Mouse (Mus musculus) kidney, postnatal 25 days (tissue): Measurements from ENCODE around the gene Kcnq2.
A peak's percentile ranks its signal among the peaks of the same experiment; 100 is the strongest.

Source experiments
- DNase-seq, 2 experiments: peaks; one replicate each; pipeline ENCODE4 v3.0.0; 2021; ENCODE audit warnings: mixed read lengths in 2 of 2

The Kcnq2 gene

GRCm38 (mm10) chr2:181134591-181135445 lies at the start of gene Kcnq2:
Gene Kcnq2 (minus strand): TSS chr2:181135300.
- no peak for DNase-seq

- no peak for DNase-seq
These were observed 45.8 kb upstream of the Kcnq2 start for GRCm38 (mm10) chr2:181180898-181181297.

- no peak for DNase-seq
These were observed 43.4 kb upstream of the Kcnq2 start for GRCm38 (mm10) chr2:181178471-181178870.

- DNase-seq, result no peak
These were observed 42.9 kb upstream of the Kcnq2 start for GRCm38 (mm10) chr2:181178015-181178414.

- DNase-seq, result no peak
These were observed 39.5 kb upstream of the Kcnq2 start for GRCm38 (mm10) chr2:181174646-181175045.

GRCm38 (mm10) chr2:181166469-181166868 lies 31.4 kb upstream of the Kcnq2 start:
- no peak for DNase-seq

GRCm38 (mm10) chr2:181160821-181161220 lies 25.7 kb upstream of the Kcnq2 start:
- DNase-seq, result no peak

GRCm38 (mm10) chr2:181159771-181160170 lies 24.7 kb upstream of the Kcnq2 start:
- no peak for DNase-seq

- DNase-seq, result no peak
These were observed 24.0 kb upstream of the Kcnq2 start for GRCm38 (mm10) chr2:181159091-181159514.

- DNase-seq, result no peak
These were observed 23.4 kb upstream of the Kcnq2 start for GRCm38 (mm10) chr2:181158471-181158870.

- no peak for DNase-seq
These were observed 22.7 kb upstream of the Kcnq2 start for GRCm38 (mm10) chr2:181157716-181158302.

- no peak for DNase-seq
These were observed 22.1 kb upstream of the Kcnq2 start for GRCm38 (mm10) chr2:181157180-181157579.

- DNase-seq, result no peak
These were observed 21.4 kb upstream of the Kcnq2 start, which contains the start of gene Eef1a2 for GRCm38 (mm10) chr2:181156248-181157121. Gene Eef1a2 (minus strand): TSS chr2:181157014.

GRCm38 (mm10) chr2:181155801-181156200 lies 20.7 kb upstream of the Kcnq2 start:
- no peak for DNase-seq

GRCm38 (mm10) chr2:181154831-181155415 lies 19.8 kb upstream of the Kcnq2 start:
- DNase-seq, result no peak

GRCm38 (mm10) chr2:181154361-181154760 lies 19.3 kb upstream of the Kcnq2 start:
- DNase-seq, result no peak

GRCm38 (mm10) chr2:181153837-181154236 lies 18.7 kb upstream of the Kcnq2 start:
- DNase-seq, result peak in 1 of 2 experiments; percentile 8

GRCm38 (mm10) chr2:181153131-181153530 lies 18.0 kb upstream of the Kcnq2 start:
- DNase-seq, result no peak

- no peak for DNase-seq
These were observed 17.6 kb upstream of the Kcnq2 start for GRCm38 (mm10) chr2:181152701-181153100.

- no peak for DNase-seq
These were observed 15.2 kb upstream of the Kcnq2 start for GRCm38 (mm10) chr2:181150281-181150680.

- DNase-seq, result no peak
These were observed 13.3 kb upstream of the Kcnq2 start for GRCm38 (mm10) chr2:181148318-181148955.
